Mouse (Mus musculus) limb, embryonic 11.5 days (tissue): ENCODE data around the gene Omt2b. TPM values are rescaled to one million over a fixed set of nuclear protein-coding genes. Genes with fewer than 3 reads are reported as not detected.
A peak's percentile ranks its signal among the peaks of the same experiment; 100 is the strongest.

Experiments
- ATAC-seq: fragments of 200-750 bp; cut with Nextera tagmentation; 2 replicates; pipeline ENCODE4 v1.8.0; 2017; ENCODE audit warnings: low read depth; ENCODE audit not compliant: insufficient number of reproducible peaks, low FRiP score, low TSS enrichment
- DNase-seq: peaks from one replicate; pipeline ENCODE4 v3.0.0-alpha.2; 2015; ENCODE audit warnings: low spot score
- H3K27ac ChIP-seq: fragments of 300-500 bp; sonication (generic); replicated peaks from 2 replicates; pipeline ENCODE4 v1.5.1; 2014; ENCODE audit warnings: low read depth, mild to moderate bottlenecking, low read length
- H3K27me3 ChIP-seq: fragments of 300-500 bp; sonication (generic); 2 replicates; pipeline ENCODE4 v1.6.1; 2014; ENCODE audit warnings: mild to moderate bottlenecking, low read length, mixed read lengths; ENCODE audit not compliant: control insufficient read depth, insufficient read depth
- H3K36me3 ChIP-seq: fragments of 300-500 bp; sonication (generic); 2 replicates; pipeline ENCODE4 v1.6.1; 2014; ENCODE audit warnings: mild to moderate bottlenecking, low read length, moderate library complexity, mixed read lengths; ENCODE audit not compliant: control insufficient read depth, insufficient read depth
- H3K4me1 ChIP-seq: fragments of 300-500 bp; sonication (generic); 2 replicates; pipeline ENCODE4 v1.6.1; 2014; ENCODE audit warnings: low read length, mixed read lengths; ENCODE audit not compliant: control insufficient read depth, insufficient read depth
- H3K4me2 ChIP-seq: fragments of 300-500 bp; sonication (generic); 2 replicates; pipeline ENCODE4 v1.6.1; 2014; ENCODE audit warnings: low read depth, mild to moderate bottlenecking, moderate library complexity; ENCODE audit not compliant: severe bottlenecking
- H3K4me3 ChIP-seq: fragments of 300-500 bp; sonication (generic); 2 replicates; pipeline ENCODE4 v1.5.1; 2014; ENCODE audit warnings: low read depth, low read length
- H3K9ac ChIP-seq: fragments of 300-500 bp; sonication (generic); 2 replicates; pipeline ENCODE4 v1.6.1; 2014; ENCODE audit warnings: mild to moderate bottlenecking, low read length
- H3K9me3 ChIP-seq: fragments of 300-500 bp; sonication (generic); 2 replicates; pipeline ENCODE4 v1.6.1; 2016; ENCODE audit warnings: low read length; ENCODE audit not compliant: control insufficient read depth
- WGBS: fragments of 180-500 bp; shearing (Covaris S2); extraction: QIAGEN DNeasy Blood & Tissue Kit; methylation state at CpG from one replicate; pipeline ENCODE4 v1.1.7; 2014; 5-methylcytosine and 5-hydroxymethylcytosine counted together
- polyA plus RNA-seq: library from polyadenylated mRNA; unstranded; fragments of >200 nt; fragmentation: Nextera tagmentation; extraction: Ambion mirVana; gene quantifications from 2 replicates; pipeline ENCODE4 v1.2.1, GENCODE M21; 2014

Gene Omt2b
- polyA plus RNA-seq, 1 experiment from 2014 or later: not detected

GRCm38 (mm10) chr9:78369786-78370185 lies 42.4 kb downstream of the Omt2b start:
- no peaks in the 10 kb centered on the region for H3K9me3 ChIP-seq
- H3K9ac ChIP-seq: no peak overlapping the region
- 89% methylated on average over 7 of the region's 7 CpGs for WGBS
- no peaks in the 10 kb centered on the region for H3K36me3 ChIP-seq
- no peak overlapping the region for H3K4me3 ChIP-seq
- H3K27me3 ChIP-seq: no peaks in the 10 kb centered on the region
- DNase-seq (no peak), ATAC-seq (no peak)
- no peak overlapping the region for H3K27ac ChIP-seq
- no peak overlapping the region for H3K4me2 ChIP-seq
- no peaks in the 10 kb centered on the region for H3K4me1 ChIP-seq

DNA sequence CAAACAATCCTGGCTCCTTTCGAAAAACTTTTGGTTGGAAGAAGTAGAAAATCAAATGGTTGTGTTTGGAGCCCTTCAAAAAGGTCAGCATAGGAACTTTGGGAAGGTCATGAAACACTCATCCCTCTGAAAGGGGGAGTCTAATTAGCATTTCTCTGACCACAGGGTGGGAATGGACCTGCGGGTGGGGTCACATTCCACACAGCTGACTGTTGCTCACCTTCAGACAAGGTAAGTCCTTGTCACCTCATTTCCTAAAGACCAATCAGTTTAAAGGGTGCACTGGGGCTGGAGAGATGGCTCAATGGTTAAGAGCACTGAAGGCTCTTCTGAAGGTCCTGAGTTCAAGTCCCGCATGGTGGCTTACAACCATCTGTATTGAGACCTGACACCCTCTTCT lies 44.1 kb downstream of the Omt2b start:
- Histone ChIP-seq H3K4me3 (no peak overlapping the region), H3K4me1 (no peaks in the 10 kb centered on the region), H3K27ac (no peak overlapping the region), H3K4me2 (no peak overlapping the region), H3K27me3 (no peaks in the 10 kb centered on the region), H3K9ac (no peak overlapping the region), H3K9me3 (no peaks in the 10 kb centered on the region), H3K36me3 (no peaks in the 10 kb centered on the region)
- 95% methylated on average over 3 of the region's 3 CpGs for WGBS
- ATAC-seq (no peak), DNase-seq (no peak)

DNA sequence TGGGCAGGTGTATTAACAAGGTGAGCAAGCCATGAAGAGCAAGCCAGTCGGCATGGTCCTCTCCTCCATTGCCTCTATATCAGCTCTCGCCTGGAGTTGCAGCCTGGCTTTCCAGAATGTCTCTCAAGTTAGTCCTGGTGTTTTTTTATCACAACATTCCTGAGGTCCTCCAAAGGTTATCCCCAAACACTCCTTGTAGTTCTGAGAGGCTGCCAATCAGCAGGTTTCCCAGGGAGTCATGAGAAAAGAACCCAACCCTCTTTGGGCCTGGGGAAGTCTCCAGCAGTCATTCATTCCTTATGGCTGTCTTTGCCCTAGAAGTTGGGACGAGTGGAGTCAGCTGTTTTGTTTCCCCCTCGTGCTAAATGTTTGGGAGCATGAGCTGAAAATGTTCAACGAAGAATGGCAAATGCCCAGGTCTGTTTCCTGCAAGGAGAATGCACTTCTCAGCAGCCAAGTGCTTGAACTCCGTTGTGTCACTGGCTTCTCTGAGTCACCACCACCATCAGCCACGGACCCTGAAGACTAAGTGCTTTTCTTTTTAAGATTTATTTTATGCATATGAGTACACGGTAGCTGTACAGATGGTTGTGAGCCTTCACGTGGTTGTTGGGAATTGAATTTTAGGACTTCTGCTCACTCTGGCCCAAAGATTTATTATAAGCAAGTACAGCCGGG lies 45.6 kb downstream of the Omt2b start:
- WGBS: 85% methylated on average over 10 of the region's 10 CpGs
- DNase-seq: no peak

DNA sequence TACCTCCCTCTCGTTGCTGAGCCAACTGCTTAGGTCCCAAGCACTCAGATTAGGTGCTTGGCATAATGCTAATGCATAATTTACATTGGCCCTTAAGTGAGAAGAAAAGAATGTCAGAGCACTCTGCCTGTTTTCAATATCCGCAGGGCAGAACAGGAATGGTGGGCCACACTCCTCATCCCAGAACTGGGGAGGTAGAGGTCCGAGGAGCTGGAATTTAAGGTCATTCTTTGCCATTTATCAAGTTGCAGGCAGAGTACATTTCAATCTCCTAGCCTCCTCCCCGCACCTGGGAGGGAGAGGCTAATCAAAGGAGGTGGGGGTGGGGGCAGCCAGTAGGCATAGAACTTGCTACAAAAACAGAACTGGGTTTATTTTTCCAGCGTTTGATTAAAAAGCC lies 47.0 kb downstream of the Omt2b start:
- ATAC-seq: no peak
- DNase-seq: no peak
- 38% methylated on average over 5 of the region's 5 CpGs for WGBS
- Histone ChIP-seq H3K4me2 (no peak overlapping the region), H3K4me3 (no peak overlapping the region), H3K36me3 (no peaks in the 10 kb centered on the region), H3K4me1 (peaks cover 3% of the 10 kb centered on the region; the same call in 1 of the 2 replicates), H3K27ac (no peak overlapping the region), H3K27me3 (no peaks in the 10 kb centered on the region), H3K9ac (no peak overlapping the region), H3K9me3 (no peaks in the 10 kb centered on the region)

More for the DNA sequence above, 45.6 kb downstream of the Omt2b start:
- Histone ChIP-seq H3K9ac (no peak overlapping the region), H3K36me3 (no peaks in the 10 kb centered on the region), H3K4me3 (no peak overlapping the region), H3K4me2 (no peak overlapping the region), H3K9me3 (no peaks in the 10 kb centered on the region), H3K4me1 (peaks cover 3% of the 10 kb centered on the region; the same call in 1 of the 2 replicates), H3K27ac (no peak overlapping the region), H3K27me3 (no peaks in the 10 kb centered on the region)
- no peak for ATAC-seq

- Histone ChIP-seq H3K36me3 (no peaks in the 10 kb centered on the region), H3K4me1 (peaks cover 3% of the 10 kb centered on the region; the same call in 1 of the 2 replicates)
- ATAC-seq: no peak
Measured at GRCm38 (mm10) chr9:78374885-78375389, 47.5 kb downstream of the Omt2b start.

DNA sequence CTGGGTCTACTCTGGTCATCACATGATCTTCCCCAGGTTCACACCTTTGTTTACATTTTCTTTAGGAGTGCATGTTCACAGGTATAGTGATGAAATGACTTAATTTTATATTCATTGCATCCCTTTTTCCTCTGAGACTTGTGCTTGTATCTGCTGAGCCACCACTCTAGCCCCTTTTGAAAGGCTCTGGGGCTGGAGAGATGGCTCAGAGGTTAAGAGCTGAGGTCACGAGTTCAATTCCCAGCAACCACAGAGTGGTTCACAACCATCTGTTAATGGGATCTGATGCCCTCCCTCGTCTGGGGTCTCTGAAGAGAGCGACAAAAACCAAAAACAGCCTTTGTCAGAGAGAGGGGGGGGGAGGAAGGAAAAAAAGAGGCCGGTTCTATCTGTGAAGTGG lies 48.1 kb downstream of the Omt2b start:
- H3K9ac ChIP-seq: no peak overlapping the region
- H3K27me3 ChIP-seq: no peaks in the 10 kb centered on the region
- no peak overlapping the region for H3K4me3 ChIP-seq
- no peak overlapping the region for H3K4me2 ChIP-seq
- no peak for ATAC-seq
- H3K27ac ChIP-seq: no peak overlapping the region
- H3K9me3 ChIP-seq: no peaks in the 10 kb centered on the region
- DNase-seq: no peak
- peaks cover 3% of the 10 kb centered on the region; the same call in 1 of the 2 replicates for H3K4me1 ChIP-seq
- WGBS: 59% methylated on average over 4 of the region's 4 CpGs
- no peaks in the 10 kb centered on the region for H3K36me3 ChIP-seq

More at GRCm38 (mm10) chr9:78374885-78375389, 47.5 kb downstream of the Omt2b start:
- 85% methylated on average over 1 of the region's 1 CpGs for WGBS
- no peak overlapping the region for H3K9ac ChIP-seq
- no peaks in the 10 kb centered on the region for H3K9me3 ChIP-seq
- no peak overlapping the region for H3K4me3 ChIP-seq
- no peak overlapping the region for H3K27ac ChIP-seq
- H3K4me2 ChIP-seq: no peak overlapping the region
- no peak for DNase-seq
- no peaks in the 10 kb centered on the region for H3K27me3 ChIP-seq

DNA sequence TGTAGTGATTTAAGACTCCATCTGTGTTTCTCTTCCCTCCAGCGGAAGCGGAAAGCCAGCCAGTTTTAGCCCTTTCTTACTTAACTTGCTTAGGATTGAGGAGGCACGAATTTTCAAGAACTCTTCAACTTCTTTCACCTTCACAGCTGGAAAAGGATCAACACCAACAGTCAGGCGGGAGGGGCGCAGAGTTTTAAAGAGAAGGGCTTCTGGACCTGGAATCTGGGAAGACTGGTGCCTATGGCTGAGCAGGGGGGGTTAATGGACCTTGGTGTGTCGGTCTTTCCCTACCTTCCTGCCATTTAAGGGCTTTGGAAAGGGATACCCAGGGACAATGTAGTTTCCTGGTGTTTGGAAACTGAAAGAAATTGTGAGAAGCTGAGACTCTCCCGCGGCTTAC lies 50.2 kb downstream of the Omt2b start:
- H3K27ac ChIP-seq: no peak overlapping the region
- 38% methylated on average over 8 of the region's 8 CpGs for WGBS
- H3K27me3 ChIP-seq: no peaks in the 10 kb centered on the region
- no peak overlapping the region; the same call in 1 of the 2 replicates for H3K4me3 ChIP-seq
- no peaks in the 10 kb centered on the region for H3K36me3 ChIP-seq
- DNase-seq (peak; percentile 22), ATAC-seq (no peak)
- no peaks in the 10 kb centered on the region for H3K9me3 ChIP-seq
- peaks cover 3% of the 10 kb centered on the region; the same call in 1 of the 2 replicates for H3K4me1 ChIP-seq
- peak overlapping the region; percentile 65; the same call in 1 of the 2 replicates for H3K4me2 ChIP-seq
- H3K9ac ChIP-seq: no peak overlapping the region

GRCm38 (mm10) chr9:78378113-78378785 lies 50.9 kb downstream of the Omt2b start, which contains the start of gene Ooep:
Gene Ooep, minus strand, starts transcription at chr9:78378725.
- peak within 1 kb of the TSS; percentile 27 for H3K4me3 ChIP-seq
- H3K4me2 ChIP-seq: peak within 1 kb of the TSS; percentile 65
- H3K27ac ChIP-seq: no peak within 1 kb of the TSS
- DNase-seq (peak; percentile 57), ATAC-seq (peak; percentile 55)
- H3K9me3 ChIP-seq: no peaks in the 10 kb centered on the region
- no peaks in the 10 kb centered on the region for H3K27me3 ChIP-seq
- 4% methylated on average over 22 of the region's 23 CpGs for WGBS
- no peaks in the 10 kb centered on the region for H3K36me3 ChIP-seq
- H3K4me1 ChIP-seq: peaks cover 3% of the 10 kb centered on the region; the same call in 1 of the 2 replicates
- peak within 1 kb of the TSS; percentile 47 for H3K9ac ChIP-seq
